Mouse (Mus musculus) olfactory bulb, adult 2 months (tissue): ENCODE data around the gene Rere.

Experiments
- CTCF ChIP-seq: fragments of 200-500 bp; IDR thresholded peaks from 2 replicates; pipeline ENCODE4 v1.5.1; 2012; ENCODE audit warnings: low read depth, mild to moderate bottlenecking, low read length, moderate library complexity; ENCODE audit not compliant: insufficient read depth
- POLR2A ChIP-seq: fragments of 200-500 bp; IDR thresholded peaks from 2 replicates; pipeline ENCODE4 v1.6.1; 2012; ENCODE audit warnings: mild to moderate bottlenecking, low read depth, low read length, moderate library complexity; ENCODE audit not compliant: insufficient read depth

DNA sequence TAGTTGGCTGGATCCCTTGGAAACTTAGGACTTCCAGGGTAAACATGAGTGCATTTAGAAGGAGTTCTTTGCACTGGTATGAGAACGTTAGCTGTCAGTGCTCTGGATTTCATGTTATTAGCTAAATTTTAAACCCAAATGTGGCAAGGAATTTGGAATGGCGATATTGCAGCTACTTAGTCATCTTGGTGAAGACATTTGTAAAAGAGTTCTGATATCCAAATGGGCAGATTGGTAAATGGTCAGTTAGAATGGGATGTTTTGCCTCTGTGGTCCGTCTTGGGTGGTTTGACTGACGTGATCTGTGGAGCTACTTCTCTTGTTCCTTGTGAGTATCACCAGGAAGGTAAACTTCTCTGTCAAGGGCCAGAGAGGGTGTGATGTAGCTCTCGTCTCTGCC, 132.8 kb downstream of the Rere start:
- TF ChIP-seq POLR2A (no peak), CTCF (no peak)
